ENCODE assay signal across 22 mouse cellular contexts in genomic region chr17:35458247-35458646, GRCm38 (mm10). TPM values are rescaled to one million over a fixed set of nuclear protein-coding genes. Genes with fewer than 3 reads are reported as not detected.
"Had no signal": no experiment of that assay in that cellular context is flagged by ENCODE, and none has a peak within 500 bp of the region (broad histone marks: within the 10 kb centered on the region; RNA-seq: fewer than 3 reads in every experiment).

No protein-coding gene starts in this region.

RNA-seq across cellular contexts. Expression of gene H2-Q10, which starts 11.6 kb away (rescaled TPM):
- polyA plus RNA-seq: hindbrain, embryonic 14.5 days had no signal

RNA-seq across cellular contexts. Expression of gene Pou5f1, which starts 47.6 kb away (rescaled TPM):
- polyA plus RNA-seq: heart, embryonic 11.5 days; heart, embryonic 12.5 days; heart, embryonic 13.5 days; heart, embryonic 14.5 days; heart, embryonic 15.5 days; heart, embryonic 16.5 days; heart, postnatal 0 days; hindbrain, embryonic 10.5 days; hindbrain, embryonic 11.5 days; hindbrain, embryonic 12.5 days; hindbrain, embryonic 13.5 days; hindbrain, embryonic 14.5 days; hindbrain, embryonic 15.5 days; hindbrain, embryonic 16.5 days; hindbrain, postnatal 0 days; intestine, embryonic 14.5 days; intestine, postnatal 0 days; kidney, adult 2 months; kidney, embryonic 14.5 days; kidney, embryonic 15.5 days; kidney, postnatal 0 days; large intestine, adult 2 months had no signal
